Mouse (Mus musculus) ES-Bruce4 (cell line): ENCODE measurements around the gene Tnfrsf9.

Experiments used
- CTCF ChIP-seq: IDR thresholded peaks from one replicate; pipeline ENCODE4 v1.8.1; 2011; ENCODE audit warnings: low read depth, low read length
- EP300 ChIP-seq: IDR thresholded peaks from 2 replicates; pipeline ENCODE4 v1.6.1; 2011; ENCODE audit warnings: low read depth, low read length; ENCODE audit not compliant: insufficient read depth
- POLR2A ChIP-seq: IDR thresholded peaks from one replicate; pipeline ENCODE4 v1.8.1; 2011; ENCODE audit warnings: low read length; ENCODE audit not compliant: insufficient read depth

GRCm38 (mm10) chr4:150909451-150910156 lies 4.8 kb upstream of the Tnfrsf9 start:
- TF ChIP-seq CTCF (no peak), POLR2A (peak; percentile 40), EP300 (no peak)
